Mouse (Mus musculus) liver, adult 2 months (tissue): Measurements from ENCODE around the gene Ext2. TPM values are rescaled to one million over a fixed set of nuclear protein-coding genes. Genes with fewer than 3 reads are reported as not detected.

ENCODE experiments used
- DNase-seq: peaks from one replicate; pipeline ENCODE4 v3.0.0-alpha.2; 2011; ENCODE audit warnings: low read depth, low spot score; ENCODE audit errors: extremely low read depth
- H3K27ac ChIP-seq: fragments of 200-500 bp; replicated peaks from 2 replicates; pipeline ENCODE4 v1.5.1; 2012; ENCODE audit warnings: low read depth, mild to moderate bottlenecking, control low read depth, inconsistent platforms, low read length; ENCODE audit not compliant: insufficient read depth
- H3K27me3 ChIP-seq: fragments of 200-500 bp; 2 replicates; pipeline ENCODE4 v1.6.1; 2012; ENCODE audit warnings: mild to moderate bottlenecking, moderate library complexity, low read length, inconsistent platforms; ENCODE audit not compliant: control insufficient read depth, insufficient read depth
- H3K36me3 ChIP-seq: fragments of 200-500 bp; 2 replicates; pipeline ENCODE4 v1.6.1; 2012; ENCODE audit warnings: low read length, inconsistent platforms; ENCODE audit not compliant: control insufficient read depth, insufficient read depth
- H3K4me1 ChIP-seq: fragments of 200-500 bp; 2 replicates; pipeline ENCODE4 v1.6.1; 2011; ENCODE audit warnings: low read length; ENCODE audit not compliant: control insufficient read depth, insufficient read depth
- H3K4me3 ChIP-seq: fragments of 200-500 bp; 2 replicates; pipeline ENCODE4 v1.5.1; 2011; ENCODE audit warnings: low read depth, mild to moderate bottlenecking, control low read depth, low read length, moderate library complexity; ENCODE audit not compliant: insufficient read depth
- H3K79me2 ChIP-seq: fragments of 200-500 bp; 2 replicates; pipeline ENCODE4 v1.6.1; 2012; ENCODE audit warnings: inconsistent platforms, mild to moderate bottlenecking, low read length, moderate library complexity; ENCODE audit not compliant: control insufficient read depth, insufficient read depth
- H3K9ac ChIP-seq: fragments of 200-500 bp; 2 replicates; pipeline ENCODE4 v1.6.1; 2012; ENCODE audit warnings: low read depth, mild to moderate bottlenecking, control low read depth, inconsistent platforms, low read length
- CTCF ChIP-seq: fragments of 200-500 bp; IDR thresholded peaks from 2 replicates; pipeline ENCODE4 v1.5.1; 2011; ENCODE audit warnings: low read depth, low read length, control low read depth
- POLR2A ChIP-seq: fragments of 200-500 bp; IDR thresholded peaks from 2 replicates; pipeline ENCODE4 v1.6.1; 2011; ENCODE audit warnings: low read length, control low read depth; ENCODE audit not compliant: insufficient read depth; ENCODE audit errors: extremely low read depth
- WGBS: fragments of 180-500 bp; shearing (Covaris S2); methylation state at CpG from one replicate; pipeline ENCODE4 v1.1.7; 2018; 5-methylcytosine and 5-hydroxymethylcytosine counted together
- polyA plus RNA-seq: library from polyadenylated mRNA; depleted of rRNA; stranded (reverse); fragments of >200 nt; gene quantifications from 2 replicates; pipeline ENCODE4 v1.2.3, GENCODE M21; 2012
- total RNA-seq: library from RNA; depleted of rRNA; stranded (reverse); fragments of >200 nt; gene quantifications from 2 replicates; pipeline ENCODE4 v1.2.3, GENCODE M21; 2014

Ext2 gene
- total and polyA plus RNA-seq, 2 experiments = 14.1 to 19.1 TPM

- 58% methylated on average over 4 of the region's 4 CpGs for WGBS
- Histone ChIP-seq H3K4me1 (peaks cover 19% of the 10 kb centered on the region), H3K4me3 (no peak overlapping the region), H3K79me2 (no peaks in the 10 kb centered on the region), H3K27ac (no peak overlapping the region), H3K36me3 (no peaks in the 10 kb centered on the region), H3K27me3 (no peaks in the 10 kb centered on the region), H3K9ac (no peak overlapping the region)
- no peak for TF ChIP-seq POLR2A
- TF ChIP-seq CTCF = no peak
- peak; percentile 56 for DNase-seq
Measured at GRCm38 (mm10) chr2:93749709-93750108, 72.7 kb downstream of the Ext2 start.

GRCm38 (mm10) chr2:93747538-93748126 is 74.7 kb downstream of the Ext2 start:
- H3K27ac ChIP-seq = peak overlapping the region; percentile 84
- no peak overlapping the region for H3K4me3 ChIP-seq
- no peaks in the 10 kb centered on the region for H3K36me3 ChIP-seq
- H3K79me2 ChIP-seq = 0 out of 2 replicates have a peak, but pooled peaks cover 6% of the 10 kb centered on the region
- H3K27me3 ChIP-seq = no peaks in the 10 kb centered on the region
- TF ChIP-seq POLR2A = no peak
- TF ChIP-seq CTCF = no peak
- peaks cover 29% of the 10 kb centered on the region for H3K4me1 ChIP-seq
- 78% methylated on average over 5 of the region's 5 CpGs for WGBS
- H3K9ac ChIP-seq = no peak overlapping the region
- DNase-seq = no peak

GRCm38 (mm10) chr2:93746620-93747019 is 75.7 kb downstream of the Ext2 start:
- peak; percentile 90 for DNase-seq
- Histone ChIP-seq H3K27ac (peak overlapping the region; percentile 84), H3K4me3 (no peak overlapping the region), H3K79me2 (peaks cover 6% of the 10 kb centered on the region; the same call in 1 of the 2 replicates), H3K27me3 (no peaks in the 10 kb centered on the region), H3K9ac (peak overlapping the region; percentile 6), H3K36me3 (no peaks in the 10 kb centered on the region), H3K4me1 (peaks cover 29% of the 10 kb centered on the region)
- WGBS = 40% methylated on average over 4 of the region's 4 CpGs
- no peak for TF ChIP-seq CTCF

- no peaks in the 10 kb centered on the region for H3K36me3 ChIP-seq
- H3K27ac ChIP-seq = peak overlapping the region; percentile 96
- DNase-seq = peak; percentile 92
- TF ChIP-seq CTCF (no peak), POLR2A (no peak)
- H3K4me3 ChIP-seq = no peak overlapping the region
- H3K27me3 ChIP-seq = no peaks in the 10 kb centered on the region
- H3K9ac ChIP-seq = peak overlapping the region; percentile 5; the same call in 1 of the 2 replicates
- 27% methylated on average over 5 of the region's 5 CpGs for WGBS
- peaks cover 6% of the 10 kb centered on the region; the same call in 1 of the 2 replicates for H3K79me2 ChIP-seq
- H3K4me1 ChIP-seq = peaks cover 29% of the 10 kb centered on the region
Measured at GRCm38 (mm10) chr2:93746162-93746561, 76.2 kb downstream of the Ext2 start.

- TF ChIP-seq CTCF (no peak), POLR2A (no peak)
- WGBS = 41% methylated on average over 9 of the region's 9 CpGs
Measured at GRCm38 (mm10) chr2:93745741-93746140, 76.6 kb downstream of the Ext2 start.

More at GRCm38 (mm10) chr2:93745741-93746140, 76.6 kb downstream of the Ext2 start:
- H3K4me1 ChIP-seq = peaks cover 29% of the 10 kb centered on the region
- DNase-seq = peak; percentile 64
- peaks cover 6% of the 10 kb centered on the region; the same call in 1 of the 2 replicates for H3K79me2 ChIP-seq
- H3K27me3 ChIP-seq = no peaks in the 10 kb centered on the region
- no peaks in the 10 kb centered on the region for H3K36me3 ChIP-seq
- peak overlapping the region; percentile 13; the same call in 1 of the 2 replicates for H3K4me3 ChIP-seq
- peak overlapping the region; percentile 59 for H3K9ac ChIP-seq
- H3K27ac ChIP-seq = peak overlapping the region; percentile 96
